8 mouse cellular contexts compared by ENCODE assay signal in genomic region chr10:19185790-19186581, GRCm38 (mm10).
DNase-seq lines count a peak whose midpoint lies in the region; ATAC-seq lines count a peak whose summit lies in the region.

No protein-coding gene starts in this region.

- peak overlapping the region; percentile 44 for H3K9ac ChIP-seq in embryonic facial prominence, embryonic 12.5 days
- H3K9ac ChIP-seq in neural tube, embryonic 13.5 days: peak overlapping the region; percentile 57

- H3K36me3 ChIP-seq in embryonic facial prominence, embryonic 12.5 days: no peaks in the 10 kb centered on the region
- H3K36me3 ChIP-seq in neural tube, embryonic 13.5 days: no peaks in the 10 kb centered on the region

- intact Hi-C loops in heart, postnatal 10 days (cut with DNase I): loop anchor here (1.0 kb wide), 3 partner anchors 171 to 269 kb away; partner anchors contain the start of gene Tnfaip3

- no peak overlapping the region for H3K27ac ChIP-seq in embryonic facial prominence, embryonic 12.5 days
- no peak overlapping the region for H3K27ac ChIP-seq in neural tube, embryonic 13.5 days (replicated peaks)

- 14% methylated on average over 18 of the region's 18 CpGs for WGBS in embryonic facial prominence, embryonic 12.5 days
- 17% methylated on average over 18 of the region's 18 CpGs for WGBS in neural tube, embryonic 13.5 days

- no peak for ATAC-seq in embryonic facial prominence, embryonic 12.5 days (ENCODE audit: insufficient number of reproducible peaks, insufficient read depth, low FRiP score, low TSS enrichment)
- ATAC-seq in neural tube, embryonic 13.5 days (ENCODE audit: low read depth): peak; percentile 72

- H3K27me3 ChIP-seq in embryonic facial prominence, embryonic 12.5 days: peaks cover 10% of the 10 kb centered on the region; the same call in 1 of the 2 replicates
- H3K27me3 ChIP-seq in neural tube, embryonic 13.5 days: peaks cover 16% of the 10 kb centered on the region

- peak; percentile 75 for DNase-seq in ES-CJ7 (ENCODE audit: low read depth, low spot score)
- peak; percentile 47 for DNase-seq in adrenal gland, postnatal 14 days
- peak; percentile 57 to 64 for DNase-seq in heart, postnatal 10 days
- DNase-seq in kidney, postnatal 36 days: peak; percentile 42 to 52
- peak; percentile 30 to 52 for DNase-seq in lung, adult 18-20 months
- peak; percentile 54 for DNase-seq in yolk sac, embryonic 10.5 days (ENCODE audit: low spot score)

- no peaks in the 10 kb centered on the region for H3K4me1 ChIP-seq in embryonic facial prominence, embryonic 12.5 days
- no peaks in the 10 kb centered on the region; the same call in 1 of the 2 replicates for H3K4me1 ChIP-seq in neural tube, embryonic 13.5 days (replicated peaks)

- peak overlapping the region; percentile 51 for H3K4me2 ChIP-seq in embryonic facial prominence, embryonic 12.5 days (replicated peaks)
- H3K4me2 ChIP-seq in neural tube, embryonic 13.5 days: peak overlapping the region; percentile 60

- H3K4me3 ChIP-seq in embryonic facial prominence, embryonic 12.5 days: peak overlapping the region; percentile 32
- peak overlapping the region; percentile 27 for H3K4me3 ChIP-seq in neural tube, embryonic 13.5 days

- no peaks in the 10 kb centered on the region for H3K9me3 ChIP-seq in embryonic facial prominence, embryonic 12.5 days
- no peaks in the 10 kb centered on the region for H3K9me3 ChIP-seq in neural tube, embryonic 13.5 days
